In the genomic region with DNA sequence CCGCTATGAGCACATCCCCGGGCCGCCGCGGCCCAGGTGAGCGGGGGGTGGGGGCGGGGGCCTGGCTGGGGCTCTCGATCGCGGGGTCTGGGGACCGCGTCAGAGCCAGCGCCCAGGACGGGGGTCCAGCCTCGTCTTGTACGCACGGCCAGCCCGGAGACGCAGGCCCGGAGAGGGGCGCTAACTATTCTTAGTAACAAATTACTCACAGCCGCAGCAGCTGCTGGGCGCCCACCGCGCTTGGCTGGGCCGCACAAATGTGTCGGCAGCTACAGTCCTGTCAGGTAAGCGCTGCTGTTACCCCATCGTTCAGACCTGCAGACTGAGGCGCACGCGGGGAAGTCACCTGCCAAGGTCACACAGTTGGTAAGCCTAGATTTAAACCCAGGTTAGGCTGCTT, we compare ENCODE assay signal across 8 mouse cellular contexts. TPM values are rescaled to one million over a fixed set of nuclear protein-coding genes. Genes with fewer than 3 reads are reported as not detected.
DNase-seq lines count a peak whose midpoint lies in the region; ATAC-seq and TF ChIP-seq lines count a peak whose summit lies in the region.

No protein-coding gene starts in this region.

- no peaks in the 10 kb centered on the region for H3K9me3 ChIP-seq in limb, embryonic 12.5 days

- 2% methylated on average over 32 of the region's 32 CpGs for WGBS in limb, embryonic 12.5 days
- WGBS in olfactory bulb, adult 2 months, result 2% methylated on average over 32 of the region's 32 CpGs

- H3K27me3 ChIP-seq in limb, embryonic 12.5 days, result peaks cover 62% of the 10 kb centered on the region

- peak overlapping the region; percentile 68 for H3K9ac ChIP-seq in limb, embryonic 12.5 days (replicated peaks)

- peaks cover 25% of the 10 kb centered on the region for H3K4me1 ChIP-seq in limb, embryonic 12.5 days (replicated peaks)
- peaks cover 32% of the 10 kb centered on the region for H3K4me1 ChIP-seq in olfactory bulb, adult 2 months (ENCODE audit: control insufficient read depth, insufficient read depth, low read length)

- TF ChIP-seq POLR2A in olfactory bulb, adult 2 months (IDR thresholded peaks at IDR 0.05; ENCODE audit: insufficient read depth, low read depth, low read length), result no peak

- peak; percentile 35; the same call in 1 of the 2 replicates for ATAC-seq in limb, embryonic 12.5 days (ENCODE audit: insufficient number of reproducible peaks, insufficient read depth, low FRiP score, low TSS enrichment, low read depth)
- no peak for ATAC-seq in erythroid progenitor cell, adult 5-6 weeks (replicated peaks; ENCODE audit: low FRiP score, poor library complexity, severe bottlenecking)

- no peak overlapping the region for H3K27ac ChIP-seq in limb, embryonic 12.5 days
- H3K27ac ChIP-seq in olfactory bulb, adult 2 months (ENCODE audit: insufficient read depth, low read depth, low read length), result peak overlapping the region; percentile 42; the same call in 1 of the 2 replicates

- H3K4me3 ChIP-seq in limb, embryonic 12.5 days (replicated peaks), result peak overlapping the region; percentile 68
- peak overlapping the region; percentile 79 for H3K4me3 ChIP-seq in olfactory bulb, adult 2 months (ENCODE audit: insufficient read depth, low read depth, low read length)

- no peak for TF ChIP-seq CTCF in olfactory bulb, adult 2 months (IDR thresholded peaks at IDR 0.05; ENCODE audit: insufficient read depth, low read depth, low read length)

- H3K36me3 ChIP-seq in limb, embryonic 12.5 days, result no peaks in the 10 kb centered on the region

- peak overlapping the region; percentile 99 for H3K4me2 ChIP-seq in limb, embryonic 12.5 days

- peak; percentile 30 for DNase-seq in kidney, adult 11 months
- DNase-seq in kidney, postnatal 14 days, result no peak
- DNase-seq in brain, adult 2 months (ENCODE audit: low read depth, low spot score), result peak; percentile 44
- DNase-seq in heart, postnatal 4 days, result peak; percentile 30
- DNase-seq in adrenal gland, postnatal 10 days, result no peak

RNA-seq across cellular contexts. Expression of a gene that starts 0.3 kb away (rescaled TPM):
- 1 to 10 TPM; 2.5 to 3.3 TPM for total RNA-seq in heart, postnatal 4 days (2021)
- polyA plus RNA-seq in limb, embryonic 12.5 days (2016; fragmentation: Nextera tagmentation; extraction: Ambion mirVana), result 2.9 and 4.6 TPM in 2 replicates
- not detected in 2 replicates for polyA plus RNA-seq in olfactory bulb, adult 2 months (2012; ENCODE audit: insufficient read depth, insufficient read length, low replicate concordance, missing spikeins)
- 1 to 10 TPM; 1.6 to 2.2 TPM for total RNA-seq in adrenal gland, postnatal 10 days (2021)
- not detected in 2 replicates for total RNA-seq in erythroid progenitor cell, adult 5-6 weeks (2015; ENCODE audit: low replicate concordance)
- not detected in 2 replicates for total RNA-seq in erythroid progenitor cell, adult 5-6 weeks (2017; ENCODE audit: low replicate concordance)

RNA-seq across cellular contexts. Expression of a gene that starts 28.5 kb away (rescaled TPM):
- total RNA-seq in heart, postnatal 4 days (2021), result 1 to 10 TPM; 2.5 to 2.8 TPM
- polyA plus RNA-seq in limb, embryonic 12.5 days (2016; fragmentation: Nextera tagmentation; extraction: Ambion mirVana), result 0.50 and 0.53 TPM in 2 replicates
- not detected in 2 replicates for polyA plus RNA-seq in olfactory bulb, adult 2 months (2012; ENCODE audit: insufficient read depth, insufficient read length, low replicate concordance, missing spikeins)
- 1 to 10 TPM in 1 of 2 experiments, under 1 TPM in 1; 0.96 to 1.1 TPM for total RNA-seq in adrenal gland, postnatal 10 days (2021)
- not detected in 2 replicates for total RNA-seq in erythroid progenitor cell, adult 5-6 weeks (2015; ENCODE audit: low replicate concordance)
- not detected in 2 replicates for total RNA-seq in erythroid progenitor cell, adult 5-6 weeks (2017; ENCODE audit: low replicate concordance)

RNA-seq across cellular contexts. Expression of a gene that starts 36.2 kb away (rescaled TPM):
- 10 to 100 TPM; 78.1 to 80.5 TPM for total RNA-seq in heart, postnatal 4 days (2021)
- 41.4 and 43.8 TPM in 2 replicates for polyA plus RNA-seq in limb, embryonic 12.5 days (2016; fragmentation: Nextera tagmentation; extraction: Ambion mirVana)
- polyA plus RNA-seq in olfactory bulb, adult 2 months (2012; ENCODE audit: insufficient read depth, insufficient read length, low replicate concordance, missing spikeins), result not detected in 2 replicates
- 10 to 100 TPM; 32.8 to 36.7 TPM for total RNA-seq in adrenal gland, postnatal 10 days (2021)
- total RNA-seq in erythroid progenitor cell, adult 5-6 weeks (2015; ENCODE audit: low replicate concordance), result not detected in 2 replicates
- total RNA-seq in erythroid progenitor cell, adult 5-6 weeks (2017; ENCODE audit: low replicate concordance), result not detected in 2 replicates

RNA-seq across cellular contexts. Expression of a gene that starts 59.3 kb away (rescaled TPM):
- total RNA-seq in heart, postnatal 4 days (2021), result 10 to 100 TPM; 35.2 to 37.2 TPM
- polyA plus RNA-seq in limb, embryonic 12.5 days (2016; fragmentation: Nextera tagmentation; extraction: Ambion mirVana), result 5.2 and 6.6 TPM in 2 replicates
- not detected in 2 replicates for polyA plus RNA-seq in olfactory bulb, adult 2 months (2012; ENCODE audit: insufficient read depth, insufficient read length, low replicate concordance, missing spikeins)
- 10 to 100 TPM; 19.8 to 22.1 TPM for total RNA-seq in adrenal gland, postnatal 10 days (2021)
- total RNA-seq in erythroid progenitor cell, adult 5-6 weeks (2015; ENCODE audit: low replicate concordance), result not detected in 2 replicates
- 0.64 and 6.3 TPM in 2 replicates for total RNA-seq in erythroid progenitor cell, adult 5-6 weeks (2017; ENCODE audit: low replicate concordance)

Comparison
In these comparisons a context has a peak if more than half of its experiments do, and no peak if none do; other contexts are left out.
1. DNase-seq: peak in kidney, adult 11 months (single experiment), brain, adult 2 months (single experiment) and heart, postnatal 4 days (single experiment); none in kidney, postnatal 14 days (single experiment) and adrenal gland, postnatal 10 days (single experiment).
2. RNA of a gene that starts 36.2 kb away (total RNA-seq): 78.1 to 80.5 TPM in heart, postnatal 4 days and 32.8 to 36.7 TPM in adrenal gland, postnatal 10 days; not detected in erythroid progenitor cell, adult 5-6 weeks; every median in the first group is over 10 times any median in the second.